Mouse (Mus musculus) cerebellum, adult 2 months (tissue): ENCODE measurements at regions not wholly inside any gene's neighbourhood (a gene's known extent, or its start where the extent isn't known, plus 50 kb on each side); places are given as distances from the start of the nearest gene placed in this dataset.

Experiments used
- CTCF ChIP-seq: fragments of 200-500 bp; IDR thresholded peaks from 2 replicates; pipeline ENCODE4 v1.5.1; 2011; ENCODE audit warnings: low read depth, mild to moderate bottlenecking, control low read depth, low read length, moderate library complexity, borderline replicate concordance; ENCODE audit not compliant: insufficient read depth
- POLR2A ChIP-seq: fragments of 200-500 bp; IDR thresholded peaks from 2 replicates; pipeline ENCODE4 v1.6.1; 2011; ENCODE audit warnings: low read length, control low read depth, borderline replicate concordance; ENCODE audit not compliant: insufficient read depth

DNA sequence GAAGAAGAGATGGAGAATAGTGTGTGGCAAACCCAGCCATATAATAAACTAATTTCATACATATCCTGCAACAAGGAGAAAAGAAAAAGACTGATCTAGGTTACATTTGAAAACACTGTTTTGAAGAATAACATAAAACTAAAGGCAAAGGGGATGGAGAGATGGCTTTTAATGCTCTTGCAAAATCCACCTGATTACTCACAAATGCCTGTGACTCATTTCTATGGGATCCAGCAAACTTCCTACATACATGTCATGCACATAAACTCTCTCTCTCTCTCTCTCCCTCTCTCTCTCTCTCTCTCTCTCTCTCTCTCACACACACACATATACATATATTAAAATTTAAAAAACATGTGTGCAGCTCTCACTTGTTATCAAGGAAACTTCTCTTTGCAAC, 390.8 kb downstream of the Phex start:
- TF ChIP-seq CTCF (no peak), POLR2A (no peak)
